Mouse (Mus musculus) neural tube, embryonic 14.5 days (tissue): Measurements from ENCODE around the gene Btbd1. TPM values are rescaled to one million over a fixed set of nuclear protein-coding genes. Genes with fewer than 3 reads are reported as not detected.
"Not testable (repeated sequence)": the region's sequence is repeated elsewhere in the genome, so short reads cannot be mapped to it uniquely, and the experiment has no call there.

Experiments used
- ATAC-seq: fragments of 200-750 bp; cut with Nextera tagmentation; 2 replicates; pipeline ENCODE4 v1.8.0; 2017; ENCODE audit warnings: low read depth, mild to moderate bottlenecking, moderate TSS enrichment, moderate library complexity
- H3K27ac ChIP-seq: fragments of 300-500 bp; sonication (generic); 2 replicates; pipeline ENCODE4 v1.5.1; 2014; ENCODE audit warnings: low read depth, mild to moderate bottlenecking, control low read depth, low read length, moderate library complexity, mixed read lengths
- H3K27me3 ChIP-seq: fragments of 300-500 bp; sonication (generic); 2 replicates; pipeline ENCODE4 v1.6.1; 2014; ENCODE audit warnings: low read length; ENCODE audit not compliant: control insufficient read depth, insufficient read depth
- H3K36me3 ChIP-seq: fragments of 300-500 bp; sonication (generic); 2 replicates; pipeline ENCODE4 v1.6.1; 2014; ENCODE audit warnings: low read length, mixed read lengths; ENCODE audit not compliant: control insufficient read depth, insufficient read depth
- H3K4me1 ChIP-seq: fragments of 300-500 bp; sonication (generic); 2 replicates; pipeline ENCODE4 v1.6.1; 2014; ENCODE audit warnings: low read length; ENCODE audit not compliant: control insufficient read depth, insufficient read depth
- H3K4me2 ChIP-seq: fragments of 300-500 bp; sonication (generic); 2 replicates; pipeline ENCODE4 v1.6.1; 2014; ENCODE audit warnings: mild to moderate bottlenecking, low read depth, low read length, control low read depth
- H3K4me3 ChIP-seq: fragments of 300-500 bp; sonication (generic); 2 replicates; pipeline ENCODE4 v1.5.1; 2014; ENCODE audit warnings: low read depth, low read length, control low read depth, mixed read lengths
- H3K9ac ChIP-seq: fragments of 300-500 bp; sonication (generic); replicated peaks from 2 replicates; pipeline ENCODE4 v1.6.1; 2014; ENCODE audit warnings: low read depth, mild to moderate bottlenecking, control low read depth, low read length, mixed read lengths
- H3K9me3 ChIP-seq: fragments of 300-500 bp; sonication (generic); 2 replicates; pipeline ENCODE4 v1.6.1; 2016; ENCODE audit warnings: low read length; ENCODE audit not compliant: control insufficient read depth
- WGBS: fragments of 180-500 bp; shearing (Covaris S2); extraction: QIAGEN DNeasy Blood & Tissue Kit; methylation state at CpG from one replicate; pipeline ENCODE4 v1.1.7; 2014; 5-methylcytosine and 5-hydroxymethylcytosine counted together
- polyA plus RNA-seq: library from polyadenylated mRNA; unstranded; fragments of >200 nt; fragmentation: Nextera tagmentation; extraction: Ambion mirVana; gene quantifications from 2 replicates; pipeline ENCODE4 v1.2.1, GENCODE M21; 2014

Btbd1 gene
- polyA plus RNA-seq, 1 experiment from 2014 or later, result 137 TPM

DNA sequence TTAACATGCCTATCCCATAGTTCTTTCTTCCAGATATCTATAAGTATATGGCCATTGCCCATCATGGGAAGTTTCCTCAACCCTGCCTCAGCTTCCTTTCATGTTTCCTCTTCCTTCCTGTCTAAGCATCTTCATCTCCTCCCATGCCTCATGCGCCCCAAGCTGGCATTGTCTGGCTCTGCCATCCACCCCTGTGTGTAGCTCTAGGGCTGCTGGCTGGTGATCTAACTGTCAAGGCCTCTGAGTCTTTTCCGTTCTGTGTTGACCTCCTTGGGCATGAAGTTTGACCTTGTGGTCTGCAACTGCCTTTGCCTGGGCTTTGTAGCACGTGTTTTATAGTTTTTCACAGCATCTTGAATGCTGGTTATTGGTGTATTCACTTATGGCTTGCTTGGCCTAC lies 16.1 kb upstream of the Btbd1 start:
- Histone ChIP-seq H3K4me3 (no peak overlapping the region), H3K4me1 (no peaks in the 10 kb centered on the region), H3K9ac (no peak overlapping the region), H3K27ac (no peak overlapping the region), H3K4me2 (no peak overlapping the region), H3K9me3 (no peaks in the 10 kb centered on the region), H3K27me3 (no peaks in the 10 kb centered on the region), H3K36me3 (no peaks in the 10 kb centered on the region)
- no peak for ATAC-seq
- WGBS, result 78% methylated on average over 3 of the region's 3 CpGs

DNA sequence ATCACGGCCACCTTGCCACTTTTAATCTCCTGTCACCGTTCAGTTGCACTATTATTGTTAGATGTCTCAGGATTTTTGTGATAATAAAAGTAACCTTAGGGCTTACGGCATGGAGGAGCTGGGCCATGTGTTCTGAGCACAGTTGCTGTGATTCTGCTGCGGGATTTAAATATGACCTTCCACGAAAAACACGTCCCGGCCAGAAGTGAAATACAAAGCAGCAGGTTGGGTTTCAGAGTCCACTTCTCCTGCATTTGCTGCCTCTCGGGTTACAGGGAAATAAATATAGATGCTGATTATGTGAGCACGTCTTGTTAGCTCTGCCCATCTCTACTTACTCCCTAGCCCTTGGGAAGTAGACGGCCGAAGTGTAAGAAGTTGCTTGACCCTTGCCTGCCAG lies 15.6 kb upstream of the Btbd1 start:
- Histone ChIP-seq H3K36me3 (no peaks in the 10 kb centered on the region), H3K27me3 (no peaks in the 10 kb centered on the region), H3K4me1 (no peaks in the 10 kb centered on the region), H3K4me2 (no peak overlapping the region), H3K9me3 (no peaks in the 10 kb centered on the region), H3K9ac (no peak overlapping the region), H3K27ac (no peak overlapping the region), H3K4me3 (no peak overlapping the region)
- no peak for ATAC-seq
- 92% methylated on average over 11 of the region's 11 CpGs for WGBS

DNA sequence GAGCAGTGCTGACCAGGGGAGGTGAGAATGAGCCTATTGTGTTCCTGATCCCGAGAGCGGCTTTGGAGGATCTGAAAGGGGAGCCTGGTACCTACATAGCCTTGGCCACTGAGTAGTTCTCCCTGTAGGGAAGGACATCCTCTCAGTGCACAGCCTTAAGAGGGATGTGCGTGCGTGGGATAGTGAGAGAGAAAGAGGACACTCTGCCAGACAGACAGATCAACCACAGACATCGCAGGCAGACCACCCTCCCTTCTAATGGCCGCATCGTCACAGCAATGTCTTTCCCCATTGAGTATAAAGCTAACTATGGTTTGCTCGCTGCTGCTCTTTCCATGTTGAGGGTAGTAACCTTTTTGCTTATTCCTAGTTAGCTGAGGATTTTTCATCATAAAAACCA lies 14.7 kb upstream of the Btbd1 start:
- H3K4me2 ChIP-seq, result no peak overlapping the region
- H3K9ac ChIP-seq, result no peak overlapping the region
- no peak overlapping the region for H3K27ac ChIP-seq
- ATAC-seq, result no peak
- H3K27me3 ChIP-seq, result no peaks in the 10 kb centered on the region
- 80% methylated on average over 8 of the region's 8 CpGs for WGBS
- no peaks in the 10 kb centered on the region for H3K4me1 ChIP-seq
- H3K9me3 ChIP-seq, result no peaks in the 10 kb centered on the region
- H3K4me3 ChIP-seq, result no peak overlapping the region
- no peaks in the 10 kb centered on the region for H3K36me3 ChIP-seq

DNA sequence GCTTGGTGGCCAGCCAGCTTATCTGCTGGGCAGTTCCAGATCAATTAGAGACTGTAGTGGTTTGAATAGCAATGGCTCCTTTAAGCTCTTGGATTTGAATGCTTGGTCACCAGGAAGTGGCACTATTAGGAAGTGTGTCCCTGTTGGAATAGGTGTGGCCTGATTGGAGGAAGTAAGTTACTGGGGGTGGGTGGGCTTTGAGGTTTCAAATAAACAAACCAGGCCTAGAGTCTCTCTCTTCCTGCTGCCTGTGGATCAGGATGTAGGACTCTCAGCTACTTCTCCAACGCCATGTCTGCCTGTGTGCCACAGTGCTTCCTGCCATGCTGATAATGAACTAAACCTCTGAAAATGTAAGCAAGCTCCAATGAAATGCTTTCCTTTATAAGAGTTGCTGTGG lies 13.8 kb upstream of the Btbd1 start:
- Histone ChIP-seq H3K9ac (no peak overlapping the region), H3K36me3 (no peaks in the 10 kb centered on the region), H3K27me3 (no peaks in the 10 kb centered on the region), H3K4me1 (no peaks in the 10 kb centered on the region), H3K27ac (no peak overlapping the region), H3K4me2 (no peak overlapping the region), H3K4me3 (no peak overlapping the region), H3K9me3 (no peaks in the 10 kb centered on the region)
- no peak for ATAC-seq
- WGBS, result 81% methylated on average over 1 of the region's 1 CpGs

DNA sequence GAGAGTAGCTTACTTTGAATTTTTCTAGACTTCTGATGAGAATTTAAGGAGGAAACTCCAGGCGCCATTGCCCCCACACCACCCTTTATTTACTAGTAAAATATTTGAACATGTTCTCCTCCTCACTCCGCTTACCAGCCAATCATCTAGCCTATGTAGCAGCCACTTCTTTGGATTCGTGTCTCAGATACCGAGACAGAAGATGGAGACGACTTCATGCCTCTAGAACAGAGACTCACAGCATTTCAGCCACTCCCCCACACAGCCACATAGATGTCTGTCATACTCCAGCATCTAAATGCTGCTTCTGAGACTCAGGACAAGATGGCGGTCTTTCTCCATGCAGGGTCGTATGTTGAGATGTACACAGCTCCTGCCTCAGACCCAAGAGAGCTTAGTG lies 12.9 kb upstream of the Btbd1 start:
- Histone ChIP-seq H3K9me3 (no peaks in the 10 kb centered on the region), H3K36me3 (no peaks in the 10 kb centered on the region), H3K4me2 (no peak overlapping the region), H3K9ac (no peak overlapping the region), H3K4me1 (no peaks in the 10 kb centered on the region), H3K27ac (no peak overlapping the region), H3K4me3 (no peak overlapping the region), H3K27me3 (no peaks in the 10 kb centered on the region)
- WGBS, result 92% methylated on average over 7 of the region's 7 CpGs
- no peak for ATAC-seq

DNA sequence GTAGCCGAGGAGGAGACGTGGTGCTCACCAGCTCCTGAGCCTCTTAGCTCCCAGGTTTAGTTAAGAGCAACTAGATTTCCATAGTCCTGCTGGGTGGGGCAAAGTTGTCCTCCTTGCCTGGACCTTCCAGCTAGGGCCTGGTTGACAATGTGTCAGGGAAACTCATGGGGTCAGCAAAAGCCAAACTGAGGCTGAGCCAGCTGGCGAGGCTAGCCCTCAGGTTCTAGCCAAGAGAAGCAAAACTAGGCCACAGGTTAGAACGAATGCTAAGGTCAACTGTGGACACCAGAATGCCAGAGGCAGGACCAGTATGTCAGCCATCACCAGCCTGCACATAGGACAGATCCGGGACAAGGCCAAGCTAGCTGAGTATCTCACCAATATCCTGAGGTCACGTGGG lies 12.2 kb upstream of the Btbd1 start:
- WGBS, result 89% methylated on average over 6 of the region's 6 CpGs
- Histone ChIP-seq H3K27ac (no peak overlapping the region), H3K4me1 (no peaks in the 10 kb centered on the region), H3K9me3 (no peaks in the 10 kb centered on the region), H3K4me3 (no peak overlapping the region), H3K36me3 (no peaks in the 10 kb centered on the region), H3K9ac (no peak overlapping the region), H3K27me3 (no peaks in the 10 kb centered on the region), H3K4me2 (no peak overlapping the region)
- no peak for ATAC-seq

DNA sequence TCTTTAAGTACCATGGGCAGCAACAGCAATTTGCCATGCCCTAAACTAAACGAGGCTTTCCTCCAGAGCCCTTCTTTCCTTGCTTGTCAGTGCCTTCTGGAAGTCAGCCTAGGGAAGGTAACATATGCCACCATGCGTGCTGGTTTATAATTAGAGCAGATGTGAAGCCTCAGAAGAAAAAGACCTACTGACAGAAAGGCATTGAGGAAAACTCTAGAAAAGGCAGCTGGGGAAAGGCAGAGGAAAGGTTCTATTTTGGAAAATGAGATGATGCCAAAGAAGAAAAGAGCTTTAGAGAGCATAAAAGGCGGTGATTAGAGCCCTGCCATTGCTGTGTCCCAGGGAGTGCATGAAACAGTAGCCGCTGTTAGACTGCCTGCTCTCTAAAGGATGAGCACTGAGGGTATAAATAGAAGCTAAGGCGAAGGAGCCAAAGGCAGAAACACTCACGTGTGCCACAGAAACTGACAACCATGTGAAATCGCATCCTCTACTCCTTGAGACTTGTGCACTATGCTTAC lies 11.5 kb upstream of the Btbd1 start:
- Histone ChIP-seq H3K36me3 (no peaks in the 10 kb centered on the region), H3K4me2 (no peak overlapping the region), H3K9me3 (no peaks in the 10 kb centered on the region), H3K4me3 (no peak overlapping the region), H3K4me1 (no peaks in the 10 kb centered on the region), H3K27ac (no peak overlapping the region), H3K9ac (no peak overlapping the region), H3K27me3 (no peaks in the 10 kb centered on the region)
- WGBS, result 54% methylated on average over 7 of the region's 7 CpGs
- no peak for ATAC-seq

DNA sequence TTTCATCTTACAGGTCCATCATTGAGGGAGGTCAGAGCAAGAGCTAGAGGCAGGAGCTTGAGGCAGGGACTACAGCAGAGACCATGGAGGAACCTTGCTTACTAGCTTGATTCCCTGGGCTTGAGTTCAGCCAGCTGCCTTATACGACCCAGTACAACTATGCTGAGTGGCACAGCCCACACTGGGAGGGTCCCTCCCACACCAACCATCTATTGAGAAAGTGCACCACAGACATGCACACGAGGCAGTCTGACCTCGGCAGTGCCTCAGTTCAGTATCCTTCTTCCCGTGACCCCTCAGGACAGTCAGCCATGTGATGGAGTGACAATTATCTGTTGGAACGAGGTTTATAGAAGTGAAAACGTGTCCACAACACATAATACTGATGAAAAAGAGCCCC lies 10.5 kb upstream of the Btbd1 start:
- Histone ChIP-seq H3K9me3 (no peaks in the 10 kb centered on the region), H3K9ac (no peak overlapping the region), H3K4me1 (no peaks in the 10 kb centered on the region), H3K36me3 (no peaks in the 10 kb centered on the region), H3K4me3 (no peak overlapping the region), H3K4me2 (no peak overlapping the region), H3K27ac (no peak overlapping the region), H3K27me3 (no peaks in the 10 kb centered on the region)
- 63% methylated on average over 6 of the region's 6 CpGs for whole genome bisulfite sequencing
- ATAC-seq, result no peak

DNA sequence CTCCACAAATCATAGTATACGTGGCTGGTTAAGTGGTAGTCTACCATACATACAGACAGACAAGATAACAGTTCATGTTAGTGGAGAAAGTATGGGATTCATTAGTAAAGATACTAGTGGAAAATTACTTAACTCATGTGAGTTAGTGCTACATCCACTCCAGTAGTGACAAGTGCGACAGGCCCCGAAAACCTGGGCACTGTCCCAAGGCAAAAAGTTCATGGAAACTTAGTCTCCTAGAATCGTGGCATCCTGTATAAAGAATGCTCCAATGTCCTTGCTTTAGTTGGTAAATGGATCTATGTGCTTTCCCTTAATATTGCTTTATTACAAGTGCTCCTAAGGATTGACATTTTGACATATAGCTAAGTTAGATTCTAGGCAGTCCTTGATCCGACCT lies 8.5 kb upstream of the Btbd1 start:
- not testable (repeated sequence) for H3K9ac ChIP-seq, ATAC-seq
- WGBS, result 91% methylated on average over 5 of the region's 5 CpGs

DNA sequence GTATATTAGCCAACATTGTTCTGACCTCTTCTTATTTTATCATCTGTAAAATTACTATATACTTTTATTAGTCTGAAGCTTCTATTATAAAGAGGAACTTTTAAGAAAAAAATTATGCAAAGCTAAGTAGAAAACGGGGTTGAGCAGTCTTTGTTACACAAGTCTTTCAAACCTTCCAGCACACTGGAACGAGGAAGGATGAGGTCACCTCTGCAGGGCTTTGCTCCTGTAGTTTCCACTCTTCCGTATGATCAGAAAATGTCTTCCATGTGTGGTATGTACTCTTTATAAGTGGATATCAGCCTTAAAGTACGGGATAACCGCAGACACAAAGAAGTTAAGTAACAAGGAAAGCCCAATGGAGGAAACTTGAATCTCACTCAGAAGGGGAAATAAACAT lies 6.2 kb upstream of the Btbd1 start:
- Histone ChIP-seq H3K4me3 (no peak overlapping the region), H3K4me2 (no peak overlapping the region), H3K9me3 (no peaks in the 10 kb centered on the region), H3K27ac (no peak overlapping the region), H3K4me1 (no peaks in the 10 kb centered on the region), H3K27me3 (no peaks in the 10 kb centered on the region), H3K36me3 (no peaks in the 10 kb centered on the region), H3K9ac (no peak overlapping the region)
- no peak for ATAC-seq
- 92% methylated on average over 5 of the region's 5 CpGs for WGBS

More for the DNA sequence above, 8.5 kb upstream of the Btbd1 start:
- not testable (repeated sequence) for H3K27me3 ChIP-seq, H3K9me3 ChIP-seq, H3K4me1 ChIP-seq, H3K4me3 ChIP-seq, H3K27ac ChIP-seq, H3K4me2 ChIP-seq, H3K36me3 ChIP-seq
